Mouse (Mus musculus): Measurements from ENCODE around the gene Nudt8. TPM values are rescaled to one million over a fixed set of nuclear protein-coding genes. Genes with fewer than 3 reads are reported as not detected.

Gene Nudt8
- total RNA-seq, 1 experiment from 2014 or later, result 41.1 TPM

DNA sequence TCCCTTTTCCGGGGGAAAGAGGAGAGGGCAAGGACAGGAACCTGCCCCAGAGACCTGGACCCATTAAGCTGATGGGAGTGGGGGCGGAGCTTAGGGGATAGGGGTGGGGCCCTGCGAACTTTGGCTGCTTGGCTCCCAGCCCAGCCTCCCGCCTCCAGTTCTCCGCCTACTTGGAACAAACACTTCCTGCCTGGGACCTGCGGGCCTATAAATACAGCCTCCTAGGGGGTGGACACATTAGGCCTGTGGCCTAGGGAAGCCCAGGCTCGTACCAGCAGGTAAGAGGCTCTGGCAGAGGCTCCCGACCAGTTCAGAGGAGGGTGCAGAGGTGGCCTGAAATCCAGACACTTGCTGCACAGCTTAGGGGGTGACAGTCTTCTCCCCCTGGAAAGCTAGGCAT is 14.0 kb upstream of the Nudt8 start, which contains the start of gene Acy3:
Acy3 (plus strand) TSS at position 237 of the 400 bp plus-strand sequence.
- peak; percentile 94 for DNase-seq

GRCm38 (mm10) chr19:3988066-3988465 is 12.3 kb upstream of the Nudt8 start:
- no peak for DNase-seq

GRCm38 (mm10) chr19:3988750-3989149 is 11.6 kb upstream of the Nudt8 start:
- no peak for DNase-seq

- no peak for DNase-seq
These were observed 9.6 kb upstream of the Nudt8 start for GRCm38 (mm10) chr19:3990804-3991203.

DNA sequence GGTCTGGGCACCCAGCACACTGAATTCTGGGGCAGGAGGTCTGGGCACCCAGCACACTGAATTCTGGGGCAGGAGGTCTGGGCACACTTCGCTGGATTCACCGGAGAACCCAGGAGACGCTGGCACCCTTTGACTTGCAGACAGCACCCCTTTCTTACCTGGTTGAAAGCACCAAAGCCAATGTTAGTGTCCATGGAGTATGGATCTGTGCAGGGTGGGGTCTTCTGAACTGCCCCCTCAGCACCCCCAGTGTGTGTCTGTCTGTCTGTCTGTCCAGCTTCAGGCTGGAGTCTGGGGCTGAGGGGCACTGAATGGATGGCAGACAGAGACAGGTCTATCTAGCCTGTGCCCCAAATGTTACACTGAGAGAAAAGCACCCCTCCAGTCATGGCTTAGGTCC is 8.8 kb upstream of the Nudt8 start:
- DNase-seq, result no peak

DNA sequence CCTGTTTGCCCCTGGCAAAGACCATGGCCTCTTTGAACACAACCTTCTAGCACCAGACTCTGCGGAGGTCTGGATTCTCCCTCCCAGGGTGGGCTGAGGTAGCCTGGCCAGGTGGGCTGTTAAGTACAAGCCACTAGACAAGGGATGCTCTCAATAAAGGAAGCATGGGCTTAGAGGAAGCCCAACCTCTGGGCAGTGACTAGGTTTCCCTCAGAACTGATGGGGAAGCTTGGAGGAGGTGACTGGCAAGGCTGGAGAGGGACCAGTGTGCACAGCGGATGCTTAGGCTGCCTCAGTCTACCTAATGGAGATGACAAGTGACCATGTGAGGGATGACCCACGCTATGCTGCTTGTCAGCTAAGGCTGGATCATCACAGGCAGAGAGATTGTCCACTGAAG is 8.4 kb upstream of the Nudt8 start:
- DNase-seq, result no peak

DNA sequence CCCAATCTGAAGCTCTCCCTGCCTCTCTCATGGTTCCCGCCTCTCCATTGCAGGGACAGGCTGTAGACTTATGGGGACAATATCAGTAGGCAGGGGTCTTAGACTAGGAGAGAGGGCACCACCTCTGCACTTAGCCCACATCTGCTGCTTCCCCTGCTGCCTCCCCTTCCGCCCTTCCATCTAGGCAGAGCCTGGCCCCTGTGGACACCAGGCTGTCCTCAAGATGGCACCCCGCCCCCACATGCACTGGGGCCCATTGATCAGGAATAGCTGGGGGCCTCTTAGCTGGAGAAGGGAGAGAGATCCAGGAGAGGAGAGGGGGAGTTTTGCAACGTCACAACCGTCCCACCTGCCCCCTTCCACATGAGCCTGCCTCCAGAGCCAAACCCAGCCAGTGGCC is 8.0 kb upstream of the Nudt8 start, which contains the start of gene Tbx10:
Tbx10 (plus strand) TSS at position 337 of the 400 bp plus-strand sequence.
- no peak for DNase-seq

DNA sequence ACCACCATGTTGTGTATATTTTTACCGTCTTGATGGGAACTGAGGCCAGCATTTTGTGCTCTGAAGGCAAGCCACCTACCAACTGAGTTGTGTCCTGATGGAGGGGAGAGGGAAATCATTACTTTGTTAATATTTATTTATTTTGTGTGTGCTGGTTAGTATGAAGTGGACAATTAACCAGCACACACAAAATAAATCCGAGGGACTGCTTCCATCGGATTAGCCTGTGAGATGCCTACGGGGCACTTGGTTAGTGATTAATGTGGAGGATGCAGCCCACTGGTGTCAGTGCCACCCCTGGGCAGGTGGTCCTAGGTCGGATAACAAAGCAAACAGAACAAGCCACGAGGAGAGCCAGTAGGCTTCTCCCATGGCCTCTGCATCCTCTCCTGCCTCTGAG is 5.4 kb upstream of the Nudt8 start:
- DNase-seq, result no peak

DNA sequence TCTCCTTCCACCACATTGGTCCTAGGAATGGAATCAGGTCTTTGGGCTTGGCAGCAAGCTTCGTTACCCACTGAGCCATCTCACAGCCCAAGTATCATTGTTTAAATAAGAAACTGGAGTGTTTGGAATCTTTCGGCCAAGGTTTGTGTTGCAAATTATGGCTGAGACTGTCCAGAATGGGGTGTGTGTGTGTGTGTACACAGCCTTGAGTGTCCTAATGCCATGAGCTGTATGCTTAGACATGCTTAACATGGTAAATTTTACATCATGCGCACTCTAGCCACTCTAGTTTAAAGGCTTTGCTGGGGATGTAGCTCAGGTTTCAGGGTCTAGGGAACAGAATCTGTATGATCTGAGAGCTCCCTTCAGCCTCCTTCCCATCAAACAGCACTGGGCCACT is 4.9 kb upstream of the Nudt8 start:
- DNase-seq, result no peak

DNA sequence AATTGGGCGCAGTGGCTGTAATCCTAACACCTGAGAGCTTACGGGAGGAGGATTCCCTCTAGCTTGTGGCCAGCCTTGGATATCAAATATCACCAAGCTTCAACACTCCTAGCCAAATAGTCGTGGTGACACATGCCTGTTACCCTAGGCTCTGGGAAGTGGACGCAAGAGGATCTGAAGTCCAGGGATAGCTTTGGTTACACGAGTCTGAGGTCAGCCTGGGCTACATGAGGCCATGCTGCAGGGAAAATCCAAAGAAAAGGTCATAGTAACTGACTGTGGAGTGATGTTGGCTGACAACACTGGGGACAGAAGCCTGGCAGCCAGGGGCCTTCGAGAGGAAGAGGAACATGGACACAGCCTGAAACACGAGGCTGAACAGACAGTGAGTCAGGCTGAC is 4.3 kb upstream of the Nudt8 start:
- DNase-seq, result no peak

DNA sequence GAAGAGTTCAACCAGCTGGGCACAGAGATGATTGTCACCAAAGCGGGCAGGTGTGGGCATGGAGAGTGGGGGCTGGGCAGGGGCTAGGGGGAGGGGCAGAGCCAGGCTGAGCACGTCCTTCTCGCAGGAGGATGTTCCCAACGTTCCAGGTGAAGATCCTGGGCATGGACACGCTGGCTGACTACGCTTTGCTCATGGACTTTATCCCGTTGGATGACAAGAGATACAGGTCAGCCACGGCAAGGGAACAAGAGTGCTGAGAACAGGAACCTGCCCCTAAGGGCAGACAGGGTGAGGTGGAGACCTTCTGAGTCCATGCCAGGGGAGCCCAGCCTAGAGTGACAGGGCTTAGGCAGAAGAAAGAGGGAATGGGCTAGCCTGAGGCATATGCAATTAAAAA is 3.6 kb upstream of the Nudt8 start:
- DNase-seq, result no peak

DNA sequence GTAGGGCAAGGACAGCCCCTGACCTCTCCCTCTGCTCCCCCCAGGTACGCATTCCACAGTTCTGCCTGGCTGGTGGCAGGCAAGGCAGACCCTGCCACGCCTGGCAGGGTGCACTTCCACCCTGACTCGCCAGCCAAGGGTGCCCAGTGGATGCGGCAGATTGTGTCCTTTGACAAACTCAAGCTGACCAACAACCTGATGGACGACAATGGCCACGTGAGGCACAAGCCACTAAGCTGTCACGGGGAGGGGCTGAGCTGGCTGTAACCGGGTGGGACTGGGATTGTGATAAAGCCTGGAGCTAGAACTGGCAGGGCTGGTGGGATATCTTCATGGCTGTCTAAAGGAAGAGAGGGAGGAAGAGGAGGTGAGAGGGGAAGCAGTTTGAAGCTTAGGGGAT is 3.1 kb upstream of the Nudt8 start:
- DNase-seq, result no peak

- no peak for DNase-seq
These were observed 2.0 kb upstream of the Nudt8 start for GRCm38 (mm10) chr19:3998335-3998734.

DNA sequence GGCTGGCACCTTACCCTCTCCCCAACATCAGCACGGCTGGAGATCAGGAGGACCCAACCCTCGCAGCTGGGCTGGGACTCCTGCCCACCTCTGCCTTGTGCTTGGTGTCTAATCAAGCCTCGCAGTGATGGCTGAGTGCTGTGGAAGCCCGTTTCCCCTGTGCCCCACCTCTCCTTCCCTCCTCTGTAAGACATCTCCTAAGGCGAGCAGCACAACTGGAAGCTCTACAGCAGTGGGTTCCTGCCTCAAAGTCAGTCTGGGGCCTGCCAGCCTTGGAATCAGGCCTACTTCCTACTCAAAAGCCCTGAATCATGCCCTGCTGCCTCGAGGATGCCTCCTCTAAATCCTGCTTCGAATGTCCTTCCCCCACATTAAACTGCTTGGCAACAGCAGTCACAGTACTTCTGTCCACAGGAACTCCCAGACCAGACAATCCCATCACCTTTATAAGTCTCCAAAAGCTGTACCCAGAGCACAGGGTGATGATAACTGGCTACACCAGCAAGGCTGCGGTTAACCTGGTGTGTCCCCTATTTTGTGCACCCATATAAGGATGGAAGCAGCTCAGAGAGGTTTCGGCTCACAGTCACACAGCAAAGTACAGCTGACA is 1.2 kb upstream of the Nudt8 start:
- no peak for DNase-seq

GRCm38 (mm10) chr19:4000949-4001525 is 657 bp downstream of the Nudt8 start:
- no peak for DNase-seq

DNA sequence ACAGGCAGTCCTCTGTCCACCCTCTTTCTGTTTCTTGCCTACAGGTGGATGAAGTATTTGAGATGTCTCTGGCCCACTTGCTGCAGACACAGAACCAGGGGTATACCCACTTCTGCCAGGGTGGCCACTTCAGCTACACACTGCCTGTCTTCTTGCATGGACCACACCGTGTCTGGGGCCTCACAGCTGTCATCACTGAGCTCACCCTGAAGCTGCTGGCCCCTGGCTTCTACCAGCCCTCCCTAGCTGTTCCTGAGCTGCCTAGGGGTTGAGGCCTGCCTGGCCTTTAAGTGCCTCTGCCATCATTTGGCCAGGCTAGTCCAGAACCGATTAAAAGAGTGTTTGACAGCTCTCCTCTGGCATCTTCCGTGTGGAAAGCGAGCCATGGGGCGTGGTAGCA is 1.4 kb downstream of the Nudt8 start:
- DNase-seq, result no peak

DNA sequence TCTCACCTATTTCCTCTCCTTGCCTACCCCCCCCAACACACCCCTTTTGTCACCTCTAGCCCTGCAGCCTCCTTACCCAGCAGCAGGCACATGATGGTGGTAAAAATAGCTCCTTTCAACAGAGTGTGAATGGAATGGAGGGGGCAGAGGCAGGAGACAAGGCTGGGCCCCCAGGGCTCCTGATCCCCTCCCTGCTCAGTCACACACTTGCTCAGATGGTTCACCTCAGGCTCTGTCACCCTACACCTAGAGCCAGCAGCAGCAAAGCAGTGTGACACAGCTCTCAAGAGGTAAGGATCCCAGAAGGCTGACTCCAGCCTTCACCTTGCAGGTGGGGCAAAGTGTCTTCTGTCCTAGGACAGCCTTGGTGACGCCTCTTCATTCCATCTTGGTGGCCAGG is 2.7 kb downstream of the Nudt8 start, which contains the start of gene Doc2g:
Doc2g (plus strand) TSS at position 202 of the 400 bp plus-strand sequence.
- DNase-seq, result no peak

DNA sequence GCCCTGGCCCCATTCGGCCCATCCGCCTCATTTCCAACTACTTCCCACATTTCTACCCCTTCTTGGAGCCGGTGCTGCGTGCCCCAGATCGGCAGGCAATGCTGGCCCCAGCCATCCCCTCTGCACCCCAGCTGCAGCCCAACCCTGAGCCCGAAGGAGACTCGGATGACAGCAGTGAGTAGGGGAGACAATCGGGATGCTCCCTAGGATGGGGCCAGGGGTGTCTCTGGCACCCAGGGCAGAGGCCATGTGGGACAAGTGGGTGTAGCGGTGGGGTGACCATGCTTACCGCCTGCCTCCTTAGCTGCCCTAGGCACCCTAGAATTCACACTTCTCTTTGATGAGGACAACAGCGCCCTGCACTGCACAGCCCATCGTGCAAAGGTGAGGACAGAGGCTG is 3.3 kb downstream of the Nudt8 start:
- no peak for DNase-seq

DNA sequence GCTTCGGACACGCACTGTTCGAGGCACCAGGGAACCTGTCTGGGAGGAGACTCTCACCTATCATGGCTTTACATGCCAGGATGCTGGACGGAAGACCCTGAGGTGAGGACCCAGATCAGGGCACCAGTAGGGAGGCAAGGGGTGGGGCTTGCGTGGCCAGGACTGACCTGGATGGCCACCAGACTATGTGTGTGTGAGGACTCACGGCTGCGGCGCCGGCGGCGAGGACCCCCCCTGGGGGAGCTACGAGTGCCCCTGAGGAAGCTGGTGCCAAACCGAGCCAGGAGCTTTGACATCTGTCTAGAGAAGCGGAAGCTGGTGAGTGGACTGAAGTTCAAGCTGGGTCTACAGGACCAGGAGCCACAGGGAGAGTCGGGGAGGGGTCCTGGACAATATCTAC is 4.0 kb downstream of the Nudt8 start:
- no peak for DNase-seq

- DNase-seq, result no peak
These were observed 4.7 kb downstream of the Nudt8 start for GRCm38 (mm10) chr19:4005091-4005490.

- DNase-seq, result no peak
These were observed 5.6 kb downstream of the Nudt8 start for GRCm38 (mm10) chr19:4005971-4006370.

DNA sequence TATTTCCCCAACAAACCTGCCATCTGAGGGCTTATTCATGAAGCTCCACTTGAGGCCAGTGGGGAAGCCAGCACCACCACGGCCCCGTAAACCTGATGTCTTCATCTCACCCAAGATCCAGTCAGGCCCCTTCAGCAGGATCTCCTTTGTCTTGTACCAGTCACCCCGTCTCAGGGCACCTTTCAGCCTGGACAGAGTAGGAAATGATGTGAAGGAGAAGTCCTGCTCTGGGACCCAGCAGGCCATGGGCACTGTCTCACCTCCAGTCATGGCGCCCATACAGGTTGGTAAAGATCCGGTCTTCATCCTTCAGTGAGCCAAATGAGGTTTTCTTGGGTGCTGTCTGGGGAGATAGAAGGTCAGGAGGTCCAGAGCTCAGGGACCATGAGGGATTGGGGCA is 10.7 kb downstream of the Nudt8 start:
- DNase-seq, result no peak

DNA sequence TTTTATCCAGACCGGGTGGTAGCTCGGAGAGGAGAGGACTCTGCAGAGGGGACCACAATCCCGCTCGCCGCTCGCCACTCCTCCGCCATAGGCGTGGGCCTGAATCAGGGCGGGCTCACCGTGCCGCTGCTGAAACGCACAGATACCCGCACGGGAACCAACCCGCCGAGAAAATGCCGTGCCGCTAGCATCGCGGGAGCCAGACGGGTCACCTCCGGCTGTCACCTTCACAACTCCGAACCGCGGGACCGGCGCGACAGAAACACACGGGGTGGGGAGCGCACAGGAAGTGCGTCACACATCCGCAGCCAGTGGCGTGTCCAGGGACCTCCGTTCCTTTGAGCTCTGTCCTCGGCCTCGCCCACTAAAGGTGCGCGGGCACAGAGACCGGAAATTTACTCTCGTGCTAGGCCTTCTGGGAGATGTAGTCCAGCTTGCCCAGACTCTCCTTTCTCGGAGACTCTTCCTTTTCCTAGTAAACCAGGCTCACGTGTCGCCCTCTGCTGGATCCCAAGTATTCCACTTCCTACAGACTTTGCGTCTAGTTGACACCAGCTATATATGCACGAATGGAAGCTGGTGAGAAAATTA is 12.1 kb downstream of the Nudt8 start, which contains the start of gene Ndufv1:
Ndufv1 (minus strand) TSS at position 375 of the 591 bp plus-strand sequence.
- DNase-seq, result peak; percentile 97

DNA sequence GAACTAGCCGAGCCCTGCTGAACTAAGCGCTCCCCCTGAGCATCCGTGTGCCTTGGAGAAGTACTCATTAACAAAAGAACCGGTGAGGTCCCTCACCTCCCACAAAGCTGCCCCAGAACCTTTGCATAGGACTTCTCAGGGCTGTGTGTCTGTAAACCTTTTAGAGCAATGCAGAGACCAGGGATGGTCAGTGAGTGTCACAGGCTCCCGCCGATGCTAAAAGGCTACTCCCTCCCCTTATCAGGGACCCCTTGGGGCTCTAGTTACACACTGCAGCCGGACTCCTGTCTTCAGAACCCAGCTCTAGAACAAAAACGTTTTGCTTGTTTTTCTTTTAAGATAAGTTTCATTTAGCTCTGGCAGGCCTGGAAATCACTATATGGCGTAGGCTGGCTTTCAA is 12.7 kb downstream of the Nudt8 start:
- no peak for DNase-seq

All from adrenal gland, postnatal 14 days (tissue).